Mouse (Mus musculus) heart, embryonic 12.5 days (tissue): Measurements from ENCODE around the gene Rps6ka2. TPM values are rescaled to one million over a fixed set of nuclear protein-coding genes. Genes with fewer than 3 reads are reported as not detected.

Experiments used
- ATAC-seq: fragments of 200-750 bp; cut with Nextera tagmentation; 2 replicates; pipeline ENCODE4 v1.8.0; 2017; ENCODE audit warnings: moderate TSS enrichment, moderate library complexity; ENCODE audit not compliant: insufficient number of reproducible peaks, low FRiP score
- H3K27ac ChIP-seq: fragments of 300-500 bp; sonication (generic); 2 replicates; pipeline ENCODE4 v1.5.1; 2016; ENCODE audit warnings: mild to moderate bottlenecking, moderate library complexity; ENCODE audit not compliant: poor library complexity, severe bottlenecking
- H3K27me3 ChIP-seq: fragments of 300-500 bp; sonication (generic); replicated peaks from 2 replicates; pipeline ENCODE4 v1.6.1; 2016; ENCODE audit warnings: mild to moderate bottlenecking, moderate library complexity
- H3K36me3 ChIP-seq: fragments of 300-500 bp; sonication (generic); 2 replicates; pipeline ENCODE4 v1.6.1; 2016; ENCODE audit warnings: mild to moderate bottlenecking, moderate library complexity
- H3K4me1 ChIP-seq: fragments of 300-500 bp; sonication (generic); replicated peaks from 2 replicates; pipeline ENCODE4 v1.6.1; 2016; ENCODE audit warnings: mild to moderate bottlenecking
- H3K4me2 ChIP-seq: fragments of 300-500 bp; sonication (generic); 2 replicates; pipeline ENCODE4 v1.6.1; 2016; ENCODE audit warnings: mild to moderate bottlenecking, moderate library complexity
- H3K4me3 ChIP-seq: fragments of 300-500 bp; sonication (generic); 2 replicates; pipeline ENCODE4 v1.5.1; 2016; ENCODE audit warnings: mild to moderate bottlenecking
- H3K9ac ChIP-seq: fragments of 300-500 bp; sonication (generic); 2 replicates; pipeline ENCODE4 v1.6.1; 2016; ENCODE audit warnings: mild to moderate bottlenecking, moderate library complexity
- H3K9me3 ChIP-seq: fragments of 300-500 bp; sonication (generic); replicated peaks from 2 replicates; pipeline ENCODE4 v1.6.1; 2016; ENCODE audit warnings: mild to moderate bottlenecking, moderate library complexity
- WGBS: fragments of 180-500 bp; shearing (Covaris S2); methylation state at CpG from one replicate; pipeline ENCODE4 v1.1.7; 2016; 5-methylcytosine and 5-hydroxymethylcytosine counted together
- polyA plus RNA-seq: library from polyadenylated mRNA; unstranded; fragments of >200 nt; fragmentation: Nextera tagmentation; extraction: Ambion mirVana; gene quantifications from 2 replicates; pipeline ENCODE4 v1.2.1, GENCODE M21; 2016

Rps6ka2 gene
- polyA plus RNA-seq, 1 experiment from 2014 or later: 62.5 TPM

DNA sequence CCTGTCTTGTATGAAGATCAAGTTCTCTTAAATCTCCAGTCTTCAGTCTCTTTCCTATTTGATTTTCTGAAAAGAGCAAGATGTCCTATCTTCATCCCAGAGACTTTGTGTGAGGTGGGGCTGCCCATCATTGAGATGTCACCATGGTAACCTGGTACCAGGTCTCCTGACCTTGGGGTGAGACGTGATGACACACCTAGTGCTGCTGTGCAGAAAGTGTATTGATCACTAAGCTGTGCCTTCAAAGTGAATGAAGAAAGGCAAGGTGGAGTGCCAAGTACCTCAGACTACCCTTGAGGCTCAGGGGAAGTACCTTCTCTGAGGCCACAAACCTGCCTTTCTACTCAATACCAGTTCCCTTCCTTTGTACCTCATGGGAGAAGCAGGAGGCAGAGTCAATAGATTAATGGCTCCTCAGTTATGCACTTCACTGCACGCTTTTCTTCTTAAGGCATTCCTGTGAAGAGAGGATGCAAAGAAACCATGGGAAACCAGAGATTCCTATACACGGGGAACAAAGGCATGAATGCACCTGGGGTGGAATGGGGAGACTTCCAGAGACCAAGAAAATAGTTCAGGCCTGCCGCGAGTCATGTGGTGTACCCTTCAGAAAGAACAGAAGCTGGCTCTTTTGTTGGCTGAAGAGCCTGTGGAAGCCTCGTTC lies 77.1 kb downstream of the Rps6ka2 start:
- H3K36me3 ChIP-seq: peaks cover 42% of the 10 kb centered on the region
- no peak overlapping the region for H3K9ac ChIP-seq
- no peak overlapping the region for H3K4me2 ChIP-seq
- ATAC-seq: no peak
- no peak overlapping the region for H3K27ac ChIP-seq
- no peaks in the 10 kb centered on the region for H3K27me3 ChIP-seq
- H3K4me3 ChIP-seq: no peak overlapping the region
- H3K9me3 ChIP-seq: no peaks in the 10 kb centered on the region
- peaks cover 11% of the 10 kb centered on the region; the same call in 1 of the 2 replicates for H3K4me1 ChIP-seq
- 74% methylated on average over 6 of the region's 6 CpGs for WGBS

- H3K36me3 ChIP-seq: peaks cover 74% of the 10 kb centered on the region
- no peaks in the 10 kb centered on the region for H3K9me3 ChIP-seq
- no peak for ATAC-seq
- H3K4me3 ChIP-seq: no peak overlapping the region
- WGBS: 79% methylated on average over 4 of the region's 4 CpGs
- H3K4me1 ChIP-seq: no peaks in the 10 kb centered on the region
- 0 out of 2 replicates have a peak overlapping the region, but pooled peaks have one; percentile 34 for H3K9ac ChIP-seq
- no peak overlapping the region for H3K4me2 ChIP-seq
- no peak overlapping the region for H3K27ac ChIP-seq
- H3K27me3 ChIP-seq: no peaks in the 10 kb centered on the region
Measured at GRCm38 (mm10) chr17:7250373-7250772, 80.5 kb downstream of the Rps6ka2 start.

- no peaks in the 10 kb centered on the region for H3K27me3 ChIP-seq
- H3K4me2 ChIP-seq: no peak overlapping the region
- no peaks in the 10 kb centered on the region for H3K9me3 ChIP-seq
- ATAC-seq: no peak
- peaks cover 36% of the 10 kb centered on the region for H3K4me1 ChIP-seq
- H3K4me3 ChIP-seq: no peak overlapping the region
- H3K9ac ChIP-seq: no peak overlapping the region
- no peak overlapping the region for H3K27ac ChIP-seq
- H3K36me3 ChIP-seq: peaks cover 52% of the 10 kb centered on the region
- WGBS: 60% methylated on average over 1 of the region's 1 CpGs
Measured at GRCm38 (mm10) chr17:7257208-7257607, 87.3 kb downstream of the Rps6ka2 start.

DNA sequence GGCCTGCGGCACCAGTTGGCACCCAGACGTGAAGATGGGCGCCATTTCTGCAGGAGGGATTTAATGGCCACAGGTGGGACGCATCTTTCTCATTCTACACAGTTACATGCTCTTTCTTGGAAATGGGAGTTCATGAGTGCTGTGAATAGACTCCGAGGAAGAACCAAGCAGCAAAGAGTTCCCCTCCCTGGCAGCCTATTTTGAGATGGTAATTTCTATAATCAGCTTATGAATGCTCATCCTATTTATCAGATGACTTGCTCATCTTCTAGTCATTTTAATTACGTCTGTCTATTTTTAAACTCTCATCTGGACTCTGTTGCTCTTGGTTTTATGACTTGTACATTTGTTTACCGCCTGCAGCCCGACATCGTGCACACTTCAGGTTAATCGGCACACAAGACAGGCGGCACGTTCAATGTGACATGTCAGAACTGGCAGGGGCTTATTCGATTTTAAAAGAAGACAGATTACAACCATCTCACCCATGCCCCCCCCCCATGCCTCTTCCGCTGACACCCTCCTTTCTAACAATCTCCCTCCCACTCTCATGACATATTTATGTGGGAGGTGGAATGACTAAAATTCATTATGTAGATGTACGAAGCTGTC lies 88.9 kb downstream of the Rps6ka2 start:
- no peak overlapping the region for H3K9ac ChIP-seq
- no peak overlapping the region for H3K4me2 ChIP-seq
- no peak overlapping the region for H3K27ac ChIP-seq
- H3K36me3 ChIP-seq: peaks cover 46% of the 10 kb centered on the region
- peaks cover 43% of the 10 kb centered on the region for H3K4me1 ChIP-seq
- H3K27me3 ChIP-seq: no peaks in the 10 kb centered on the region
- WGBS: 78% methylated on average over 15 of the region's 15 CpGs
- H3K4me3 ChIP-seq: no peak overlapping the region
- H3K9me3 ChIP-seq: no peaks in the 10 kb centered on the region
- no peak for ATAC-seq

GRCm38 (mm10) chr17:7260360-7260759 lies 90.4 kb downstream of the Rps6ka2 start:
- Histone ChIP-seq H3K27ac (peak overlapping the region; percentile 74), H3K27me3 (no peaks in the 10 kb centered on the region), H3K4me3 (no peak overlapping the region), H3K4me1 (peaks cover 57% of the 10 kb centered on the region), H3K9ac (no peak overlapping the region), H3K36me3 (peaks cover 40% of the 10 kb centered on the region), H3K9me3 (no peaks in the 10 kb centered on the region), H3K4me2 (peak overlapping the region; percentile 8; the same call in 1 of the 2 replicates)
- WGBS: 8% methylated on average over 10 of the region's 10 CpGs
- peak; percentile 87 for ATAC-seq

DNA sequence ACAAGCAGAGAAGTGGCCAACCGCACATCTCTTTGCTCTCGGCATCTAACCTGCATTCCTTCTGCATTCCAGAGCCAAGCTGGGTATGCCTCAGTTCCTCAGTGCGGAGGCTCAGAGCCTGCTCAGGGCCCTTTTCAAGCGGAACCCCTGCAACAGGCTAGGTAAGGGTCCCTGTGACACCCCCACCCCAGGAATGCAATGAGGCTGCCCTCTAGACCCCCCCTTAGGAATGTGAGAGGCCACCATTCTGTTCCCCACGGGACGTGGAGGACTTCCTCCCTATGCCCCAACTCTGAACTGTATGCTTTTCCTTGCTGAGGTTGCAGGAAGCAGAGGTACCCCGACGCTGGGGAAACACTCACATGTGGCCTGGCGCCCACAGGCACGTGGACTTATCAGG lies 92.1 kb downstream of the Rps6ka2 start:
- peak overlapping the region; percentile 20; the same call in 1 of the 2 replicates for H3K4me2 ChIP-seq
- ATAC-seq: 0 out of 2 replicates have a peak, but pooled peaks have one; percentile 31
- no peak overlapping the region for H3K4me3 ChIP-seq
- H3K27ac ChIP-seq: peak overlapping the region; percentile 80
- peaks cover 72% of the 10 kb centered on the region for H3K4me1 ChIP-seq
- H3K27me3 ChIP-seq: no peaks in the 10 kb centered on the region
- peaks cover 33% of the 10 kb centered on the region for H3K36me3 ChIP-seq
- no peak overlapping the region for H3K9ac ChIP-seq
- WGBS: 12% methylated on average over 10 of the region's 10 CpGs
- no peaks in the 10 kb centered on the region for H3K9me3 ChIP-seq

- peaks cover 77% of the 10 kb centered on the region for H3K4me1 ChIP-seq
- H3K9me3 ChIP-seq: no peaks in the 10 kb centered on the region
- 87% methylated on average over 4 of the region's 4 CpGs for WGBS
- no peak overlapping the region for H3K9ac ChIP-seq
- no peak overlapping the region for H3K27ac ChIP-seq
- H3K4me2 ChIP-seq: no peak overlapping the region
- no peak for ATAC-seq
- no peaks in the 10 kb centered on the region for H3K27me3 ChIP-seq
- peaks cover 33% of the 10 kb centered on the region for H3K36me3 ChIP-seq
- H3K4me3 ChIP-seq: no peak overlapping the region
Measured at GRCm38 (mm10) chr17:7262620-7263019, 92.7 kb downstream of the Rps6ka2 start.

- Histone ChIP-seq H3K27ac (peak overlapping the region; percentile 96), H3K27me3 (no peaks in the 10 kb centered on the region), H3K4me1 (peaks cover 87% of the 10 kb centered on the region), H3K9me3 (no peaks in the 10 kb centered on the region), H3K4me3 (no peak overlapping the region), H3K9ac (no peak overlapping the region), H3K4me2 (no peak overlapping the region), H3K36me3 (peaks cover 21% of the 10 kb centered on the region)
- 53% methylated on average over 5 of the region's 5 CpGs for WGBS
- ATAC-seq: no peak
Measured at GRCm38 (mm10) chr17:7264610-7265009, 94.7 kb downstream of the Rps6ka2 start.

DNA sequence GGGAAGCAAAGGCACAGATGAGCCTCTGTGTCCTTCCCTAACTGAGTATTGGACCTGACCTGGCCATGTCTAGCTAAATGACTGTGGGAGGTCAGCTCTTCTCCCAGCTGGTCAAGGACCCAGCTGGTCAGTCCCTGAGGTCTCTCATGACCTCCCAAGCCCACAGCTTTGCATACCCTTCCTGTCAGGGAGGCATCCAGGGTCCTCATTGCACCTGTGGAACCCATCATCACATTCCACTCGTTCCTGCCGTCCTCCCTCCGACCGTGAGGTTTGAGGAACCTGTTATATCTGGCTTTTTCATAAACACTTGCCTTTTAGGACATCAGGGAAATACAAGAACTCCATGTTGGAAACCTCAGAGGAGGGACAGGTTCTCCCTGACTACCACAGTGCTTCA lies 95.4 kb downstream of the Rps6ka2 start:
- Histone ChIP-seq H3K4me1 (peaks cover 87% of the 10 kb centered on the region), H3K4me2 (no peak overlapping the region), H3K27ac (peak overlapping the region; percentile 96)

DNA sequence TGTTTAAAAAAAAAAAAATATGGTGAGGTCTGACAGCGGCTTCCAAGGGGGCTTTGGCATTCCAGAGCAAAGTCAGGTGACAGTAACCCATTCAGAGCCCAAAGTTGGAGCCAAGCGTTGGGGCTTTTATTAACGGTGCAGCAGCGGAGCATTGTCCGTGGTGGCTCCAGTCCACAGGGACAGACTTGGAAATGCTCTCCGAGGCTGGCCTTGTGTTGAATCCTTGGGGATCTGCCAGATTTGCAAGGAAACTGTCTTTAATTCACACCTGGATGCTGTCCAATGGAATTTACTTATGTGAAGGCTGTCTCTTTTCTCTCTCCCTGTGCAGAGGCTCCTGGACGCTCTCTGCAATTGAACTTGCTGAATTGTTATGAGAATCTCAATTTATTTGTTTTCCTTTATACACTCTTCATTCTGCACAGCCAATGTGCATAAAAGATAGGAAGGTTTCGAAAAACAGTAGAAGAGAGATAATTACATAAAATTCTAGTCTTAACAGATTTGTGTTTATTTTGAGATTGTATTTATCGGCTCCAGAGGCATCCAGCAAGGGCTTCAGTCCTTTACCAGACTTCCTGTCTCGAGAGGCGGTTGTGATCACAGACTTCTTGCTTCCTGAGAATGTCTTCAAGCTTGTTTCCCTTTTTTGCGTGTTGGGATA lies 95.9 kb downstream of the Rps6ka2 start:
- WGBS: 40% methylated on average over 12 of the region's 12 CpGs
- peaks cover 22% of the 10 kb centered on the region for H3K36me3 ChIP-seq
- peaks cover 87% of the 10 kb centered on the region for H3K4me1 ChIP-seq
- no peak overlapping the region for H3K4me2 ChIP-seq
- no peak overlapping the region for H3K9ac ChIP-seq
- no peak for ATAC-seq
- no peaks in the 10 kb centered on the region for H3K27me3 ChIP-seq
- H3K4me3 ChIP-seq: no peak overlapping the region
- no peaks in the 10 kb centered on the region for H3K9me3 ChIP-seq
- H3K27ac ChIP-seq: peak overlapping the region; percentile 96

More for the DNA sequence above, 95.4 kb downstream of the Rps6ka2 start:
- Histone ChIP-seq H3K36me3 (peaks cover 21% of the 10 kb centered on the region), H3K27me3 (no peaks in the 10 kb centered on the region), H3K4me3 (no peak overlapping the region), H3K9me3 (no peaks in the 10 kb centered on the region), H3K9ac (no peak overlapping the region)
- WGBS: 73% methylated on average over 4 of the region's 4 CpGs
- no peak for ATAC-seq

DNA sequence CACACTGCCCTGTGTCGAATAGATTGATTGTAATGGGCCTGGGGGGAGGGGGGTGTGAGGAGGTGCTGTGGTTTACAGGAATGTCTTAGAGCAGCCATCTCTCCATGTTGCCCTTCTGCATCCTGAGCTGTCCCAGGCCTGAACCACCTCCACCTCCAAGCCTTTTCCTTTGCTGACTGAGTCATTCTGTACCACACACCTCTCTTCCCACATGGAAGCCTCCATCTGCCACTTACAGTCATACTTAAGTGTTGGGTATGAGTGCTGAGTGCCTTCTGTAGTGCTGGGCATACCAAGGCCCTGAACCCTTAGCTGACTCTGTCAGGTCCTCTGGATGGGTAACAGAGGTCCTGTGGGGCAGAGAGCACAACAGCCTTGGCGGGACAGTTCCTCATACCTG lies 97.9 kb downstream of the Rps6ka2 start:
- H3K4me1 ChIP-seq: peaks cover 92% of the 10 kb centered on the region
- peak overlapping the region; percentile 96 for H3K27ac ChIP-seq

More for the DNA sequence above, 97.9 kb downstream of the Rps6ka2 start:
- Histone ChIP-seq H3K36me3 (peaks cover 25% of the 10 kb centered on the region), H3K4me3 (no peak overlapping the region), H3K4me2 (no peak overlapping the region), H3K9me3 (no peaks in the 10 kb centered on the region), H3K27me3 (no peaks in the 10 kb centered on the region), H3K9ac (no peak overlapping the region)
- WGBS: 71% methylated on average over 2 of the region's 2 CpGs
- no peak for ATAC-seq
